Comparison of ENCODE assay signal across 9 mouse cellular contexts in the genomic region with DNA sequence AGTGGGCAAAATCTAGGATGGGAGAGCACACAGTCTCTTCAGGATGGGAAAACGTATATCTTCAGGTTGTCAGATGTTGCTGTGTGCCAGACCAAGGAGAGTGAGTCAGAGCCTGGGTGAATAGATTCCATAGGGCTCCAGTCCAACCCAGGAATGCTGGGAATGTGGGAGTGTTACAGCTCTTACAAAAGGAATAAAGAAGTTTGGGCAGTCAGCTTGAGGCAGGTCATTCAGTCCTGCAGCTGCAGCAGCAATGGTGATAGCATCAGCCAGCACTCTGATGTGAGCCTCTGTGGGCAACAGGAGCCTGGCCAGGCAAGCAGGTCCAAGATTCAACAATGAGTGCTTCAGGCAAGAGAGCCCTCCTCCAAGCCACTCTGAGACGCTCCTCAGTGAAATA.
A peak's percentile ranks its signal among the peaks of the same experiment; 100 is the strongest.
DNase-seq lines count a peak whose midpoint lies in the region; ATAC-seq and TF ChIP-seq lines count a peak whose summit lies in the region.
"Had no signal": no experiment of that assay in that cellular context is flagged by ENCODE, and none has a peak within 500 bp of the region (broad histone marks: within the 10 kb centered on the region; RNA-seq: fewer than 3 reads in every experiment).

No protein-coding gene starts in this region.

- no peak for ATAC-seq in forebrain, postnatal 0 days
- peak; percentile 69; the same call in 1 of the 2 replicates for ATAC-seq in stomach, embryonic 16.5 days (ENCODE audit: insufficient read depth, low FRiP score)

- no peak for TF ChIP-seq CTCF in forebrain, postnatal 0 days (IDR thresholded peaks at IDR 0.05; ENCODE audit: low read depth)

- H3K4me2 ChIP-seq in forebrain, postnatal 0 days (ENCODE audit: low read depth) = no peak overlapping the region
- no peak overlapping the region for H3K4me2 ChIP-seq in stomach, embryonic 16.5 days (ENCODE audit: low read depth, low read length)

- DNase-seq in forebrain, embryonic 10.5 days (ENCODE audit: extremely low spot score, low spot score) = peak; percentile 21
- DNase-seq in forebrain, postnatal 0 days = no peak
- peak; percentile 16 for DNase-seq in right cerebral cortex, postnatal 25 days
- DNase-seq in right cerebral cortex, postnatal 4 days = no peak
- peak; percentile 4 to 7 for DNase-seq in kidney, postnatal 36 days
- DNase-seq in cerebellum, postnatal 25 days = no peak
- no peak for DNase-seq in testis, postnatal 14 days (ENCODE audit: low spot score)
- DNase-seq: B cell, adult 2 months had no signal

- H3K9ac ChIP-seq in forebrain, postnatal 0 days = no peak overlapping the region
- no peak overlapping the region for H3K9ac ChIP-seq in stomach, embryonic 16.5 days (ENCODE audit: low read length)

- WGBS in forebrain, embryonic 10.5 days = 41% methylated on average over 2 of the region's 2 CpGs
- WGBS in forebrain, postnatal 0 days = 18% methylated on average over 2 of the region's 2 CpGs
- 34% methylated on average over 2 of the region's 2 CpGs for WGBS in stomach, embryonic 16.5 days

- H3K27ac ChIP-seq in forebrain, embryonic 10.5 days = peak overlapping the region; percentile 56
- no peak overlapping the region for H3K27ac ChIP-seq in forebrain, postnatal 0 days (ENCODE audit: low read depth, low read length)
- no peak overlapping the region for H3K27ac ChIP-seq in stomach, embryonic 16.5 days (ENCODE audit: low read length)

- no peaks in the 10 kb centered on the region for H3K36me3 ChIP-seq in forebrain, embryonic 10.5 days (replicated peaks)
- no peaks in the 10 kb centered on the region for H3K36me3 ChIP-seq in forebrain, postnatal 0 days (ENCODE audit: insufficient read depth)
- H3K36me3 ChIP-seq in stomach, embryonic 16.5 days (ENCODE audit: control insufficient read depth, insufficient read depth, low read length) = no peaks in the 10 kb centered on the region

- H3K4me3 ChIP-seq in forebrain, embryonic 10.5 days = no peak overlapping the region
- no peak overlapping the region for H3K4me3 ChIP-seq in forebrain, postnatal 0 days (ENCODE audit: low read depth, low read length)
- H3K4me3 ChIP-seq in stomach, embryonic 16.5 days (replicated peaks; ENCODE audit: low read length) = no peak overlapping the region

- H3K27me3 ChIP-seq in forebrain, embryonic 10.5 days (ENCODE audit: poor library complexity, severe bottlenecking) = no peaks in the 10 kb centered on the region
- no peaks in the 10 kb centered on the region for H3K27me3 ChIP-seq in forebrain, postnatal 0 days (ENCODE audit: insufficient read depth, low read length)
- H3K27me3 ChIP-seq in stomach, embryonic 16.5 days (ENCODE audit: control insufficient read depth, insufficient read depth, low read length) = no peaks in the 10 kb centered on the region

- no peaks in the 10 kb centered on the region for H3K9me3 ChIP-seq in forebrain, embryonic 10.5 days
- no peaks in the 10 kb centered on the region for H3K9me3 ChIP-seq in forebrain, postnatal 0 days (ENCODE audit: low read length)
- H3K9me3 ChIP-seq in stomach, embryonic 16.5 days (replicated peaks; ENCODE audit: control insufficient read depth, low read length) = no peaks in the 10 kb centered on the region

- H3K4me1 ChIP-seq in forebrain, embryonic 10.5 days = peaks cover 27% of the 10 kb centered on the region
- H3K4me1 ChIP-seq in forebrain, postnatal 0 days (ENCODE audit: insufficient read depth) = no peaks in the 10 kb centered on the region
- no peaks in the 10 kb centered on the region for H3K4me1 ChIP-seq in stomach, embryonic 16.5 days (ENCODE audit: control insufficient read depth, insufficient read depth, low read length)

Comparison
In these comparisons a context has a peak if more than half of its experiments do, and no peak if none do; other contexts are left out.
1. DNase-seq: peak in forebrain, embryonic 10.5 days (single experiment), right cerebral cortex, postnatal 25 days (single experiment) and kidney, postnatal 36 days (2 of 2); none in forebrain, postnatal 0 days (single experiment), right cerebral cortex, postnatal 4 days (single experiment), cerebellum, postnatal 25 days (0 of 2) and testis, postnatal 14 days (single experiment).